35 mouse cellular contexts compared by ENCODE assay signal in the genomic region with DNA sequence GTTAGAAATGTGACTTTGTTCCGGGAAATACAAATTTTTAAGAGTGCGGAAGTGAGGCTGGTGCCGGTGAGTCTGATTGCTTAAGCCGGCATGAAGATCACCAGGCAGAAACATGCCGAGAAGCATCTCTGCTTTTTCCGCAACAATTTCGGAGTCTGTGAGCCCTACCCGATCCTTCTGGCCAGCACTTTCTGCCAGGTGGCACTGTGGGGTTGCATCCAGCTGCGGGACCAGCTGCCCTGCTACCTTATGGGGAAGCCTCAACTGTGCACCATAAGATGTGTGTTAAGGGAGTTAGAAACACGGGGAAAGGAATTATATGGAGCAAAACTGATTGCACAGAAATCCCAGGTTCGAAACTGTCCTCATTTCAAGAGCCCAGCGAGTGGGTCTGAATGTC. TPM values are rescaled to one million over a fixed set of nuclear protein-coding genes. Genes with fewer than 3 reads are reported as not detected.
DNase-seq lines count a peak whose midpoint lies in the region; ATAC-seq lines count a peak whose summit lies in the region.
"Had no signal": no experiment of that assay in that cellular context is flagged by ENCODE, and none has a peak within 500 bp of the region (broad histone marks: within the 10 kb centered on the region; RNA-seq: fewer than 3 reads in every experiment).

No protein-coding gene starts in this region.

- no peaks in the 10 kb centered on the region for H3K4me1 ChIP-seq in embryonic facial prominence, embryonic 11.5 days (ENCODE audit: control insufficient read depth, insufficient read depth, low read length)
- no peaks in the 10 kb centered on the region for H3K4me1 ChIP-seq in midbrain, embryonic 15.5 days
- H3K4me1 ChIP-seq: embryonic facial prominence, embryonic 12.5 days; embryonic facial prominence, embryonic 15.5 days; hindbrain, embryonic 12.5 days; hindbrain, embryonic 15.5 days had no signal

- no peak overlapping the region for H3K4me2 ChIP-seq in embryonic facial prominence, embryonic 11.5 days (ENCODE audit: low read depth, low read length)
- no peak overlapping the region for H3K4me2 ChIP-seq in midbrain, embryonic 15.5 days
- H3K4me2 ChIP-seq: embryonic facial prominence, embryonic 12.5 days; embryonic facial prominence, embryonic 15.5 days; heart, embryonic 11.5 days; hindbrain, embryonic 12.5 days; hindbrain, embryonic 15.5 days had no signal

- H3K27me3 ChIP-seq in embryonic facial prominence, embryonic 11.5 days (ENCODE audit: control insufficient read depth, insufficient read depth, low read length), result no peaks in the 10 kb centered on the region
- H3K27me3 ChIP-seq in midbrain, embryonic 15.5 days (replicated peaks), result no peaks in the 10 kb centered on the region
- H3K27me3 ChIP-seq: hindbrain, embryonic 12.5 days; hindbrain, embryonic 15.5 days had no signal

- no peak for ATAC-seq in embryonic facial prominence, embryonic 11.5 days (replicated peaks; ENCODE audit: insufficient number of reproducible peaks, low FRiP score, low TSS enrichment, low read depth)
- ATAC-seq in midbrain, embryonic 15.5 days (replicated peaks), result no peak
- ATAC-seq: forebrain, embryonic 14.5 days; forebrain, postnatal 0 days; intestine, postnatal 0 days had no signal

- no peak overlapping the region for H3K9ac ChIP-seq in embryonic facial prominence, embryonic 11.5 days (replicated peaks; ENCODE audit: low read length)
- H3K9ac ChIP-seq in midbrain, embryonic 15.5 days, result no peak overlapping the region
- H3K9ac ChIP-seq: embryonic facial prominence, embryonic 12.5 days; embryonic facial prominence, embryonic 15.5 days; forebrain, postnatal 0 days; hindbrain, embryonic 12.5 days; hindbrain, embryonic 15.5 days had no signal

- H3K36me3 ChIP-seq in embryonic facial prominence, embryonic 11.5 days (replicated peaks; ENCODE audit: control insufficient read depth, insufficient read depth, low read depth, low read length), result no peaks in the 10 kb centered on the region
- no peaks in the 10 kb centered on the region for H3K36me3 ChIP-seq in midbrain, embryonic 15.5 days (replicated peaks)
- H3K36me3 ChIP-seq: embryonic facial prominence, embryonic 12.5 days; embryonic facial prominence, embryonic 15.5 days; hindbrain, embryonic 12.5 days; hindbrain, embryonic 15.5 days had no signal

- no peaks in the 10 kb centered on the region for H3K9me3 ChIP-seq in embryonic facial prominence, embryonic 11.5 days (replicated peaks; ENCODE audit: control insufficient read depth, low read length)
- no peaks in the 10 kb centered on the region for H3K9me3 ChIP-seq in midbrain, embryonic 15.5 days
- H3K9me3 ChIP-seq: embryonic facial prominence, embryonic 12.5 days; embryonic facial prominence, embryonic 15.5 days; hindbrain, embryonic 12.5 days; hindbrain, embryonic 15.5 days had no signal

- H3K27ac ChIP-seq in embryonic facial prominence, embryonic 11.5 days (replicated peaks; ENCODE audit: low read depth, low read length), result no peak overlapping the region
- H3K27ac ChIP-seq in midbrain, embryonic 15.5 days, result no peak overlapping the region
- H3K27ac ChIP-seq: embryonic facial prominence, embryonic 12.5 days; embryonic facial prominence, embryonic 15.5 days; gastrocnemius, adult 2 months; hindbrain, embryonic 12.5 days; hindbrain, embryonic 15.5 days had no signal

- 73% methylated on average over 12 of the region's 12 CpGs for WGBS in embryonic facial prominence, embryonic 11.5 days
- WGBS in midbrain, embryonic 15.5 days, result 86% methylated on average over 12 of the region's 12 CpGs

- intact Hi-C loops in left cerebral cortex, postnatal 4 days (cut with DNase I), result loop anchor here (10.0 kb wide), 1 partner anchor 271 kb away; a partner anchor contains a TSS
- intact Hi-C loops in left cerebral cortex, postnatal 25 days (cut with DNase I), result no loop called here

- H3K4me3 ChIP-seq in embryonic facial prominence, embryonic 11.5 days (ENCODE audit: low read depth, low read length), result no peak overlapping the region
- H3K4me3 ChIP-seq in midbrain, embryonic 15.5 days, result no peak overlapping the region
- H3K4me3 ChIP-seq: embryonic facial prominence, embryonic 12.5 days; embryonic facial prominence, embryonic 15.5 days; gastrocnemius, adult 2 months; hindbrain, embryonic 12.5 days; hindbrain, embryonic 15.5 days had no signal

- DNase-seq in cerebellum, postnatal 10 days, result peak; percentile 73 to 79
- no peak for DNase-seq in cerebellum, postnatal 36 days
- peak; percentile 41 for DNase-seq in left cerebral cortex, postnatal 4 days
- DNase-seq in left cerebral cortex, postnatal 25 days (ENCODE audit: low spot score in 2 of 2), result no peak
- DNase-seq in embryonic facial prominence, embryonic 11.5 days (ENCODE audit: low spot score), result peak; percentile 12
- DNase-seq: adrenal gland, postnatal 10 days; cerebellum, adult 18-20 months; cerebellum, adult 9-11 months; embryo, embryonic 11 days; forebrain, postnatal 0 days; gastrocnemius, adult 2 months; gastrocnemius, postnatal 14 days; heart, adult 11 months had no signal

RNA-seq across cellular contexts. Expression of a gene that starts 40.2 kb away (rescaled TPM):
- not detected for total RNA-seq in left cerebral cortex, postnatal 4 days (2021)
- not detected for total RNA-seq in left cerebral cortex, postnatal 25 days (2021)
- not detected in 2 replicates for polyA plus RNA-seq in embryonic facial prominence, embryonic 11.5 days (2014; fragmentation: Nextera tagmentation; extraction: Ambion mirVana)
- not detected in 2 replicates for polyA plus RNA-seq in midbrain, embryonic 15.5 days (2015; fragmentation: Nextera tagmentation; extraction: Ambion mirVana)
- total RNA-seq: adrenal gland, adult 18-20 months; adrenal gland, postnatal 10 days; adrenal gland, postnatal 4 days; ES-E14; forebrain, postnatal 0 days; gastrocnemius, adult 2 months; gastrocnemius, postnatal 14 days; gastrocnemius, postnatal 4 days; heart, adult 8-10 months; heart, postnatal 25 days; hematopoietic stem cell, adult 5-6 weeks had no signal
- polyA plus RNA-seq: brain, embryonic 14.5 days; cortical plate, adult 2 months; embryonic facial prominence, embryonic 12.5 days; embryonic facial prominence, embryonic 15.5 days; forebrain, embryonic 11.5 days; forebrain, embryonic 14.5 days; forebrain, postnatal 0 days; frontal cortex, adult 2 months; heart, embryonic 11.5 days; heart, embryonic 14.5 days; heart, postnatal 0 days; hindbrain, embryonic 12.5 days; hindbrain, embryonic 15.5 days; intestine, embryonic 14.5 days; intestine, postnatal 0 days had no signal

Comparison
In these comparisons a context has a peak if more than half of its experiments do, and no peak if none do; other contexts are left out.
1. DNase-seq: peak in cerebellum, postnatal 10 days (2 of 2), left cerebral cortex, postnatal 4 days (single experiment) and embryonic facial prominence, embryonic 11.5 days (single experiment); none in cerebellum, postnatal 36 days (0 of 2) and left cerebral cortex, postnatal 25 days (0 of 2).